Mouse (Mus musculus) right cerebral cortex, postnatal 14 days (tissue): ENCODE measurements around the gene Atf6b.

Experiments
- DNase-seq: peaks from one replicate; pipeline ENCODE4 v3.0.0; 2022

Atf6b gene

DNA sequence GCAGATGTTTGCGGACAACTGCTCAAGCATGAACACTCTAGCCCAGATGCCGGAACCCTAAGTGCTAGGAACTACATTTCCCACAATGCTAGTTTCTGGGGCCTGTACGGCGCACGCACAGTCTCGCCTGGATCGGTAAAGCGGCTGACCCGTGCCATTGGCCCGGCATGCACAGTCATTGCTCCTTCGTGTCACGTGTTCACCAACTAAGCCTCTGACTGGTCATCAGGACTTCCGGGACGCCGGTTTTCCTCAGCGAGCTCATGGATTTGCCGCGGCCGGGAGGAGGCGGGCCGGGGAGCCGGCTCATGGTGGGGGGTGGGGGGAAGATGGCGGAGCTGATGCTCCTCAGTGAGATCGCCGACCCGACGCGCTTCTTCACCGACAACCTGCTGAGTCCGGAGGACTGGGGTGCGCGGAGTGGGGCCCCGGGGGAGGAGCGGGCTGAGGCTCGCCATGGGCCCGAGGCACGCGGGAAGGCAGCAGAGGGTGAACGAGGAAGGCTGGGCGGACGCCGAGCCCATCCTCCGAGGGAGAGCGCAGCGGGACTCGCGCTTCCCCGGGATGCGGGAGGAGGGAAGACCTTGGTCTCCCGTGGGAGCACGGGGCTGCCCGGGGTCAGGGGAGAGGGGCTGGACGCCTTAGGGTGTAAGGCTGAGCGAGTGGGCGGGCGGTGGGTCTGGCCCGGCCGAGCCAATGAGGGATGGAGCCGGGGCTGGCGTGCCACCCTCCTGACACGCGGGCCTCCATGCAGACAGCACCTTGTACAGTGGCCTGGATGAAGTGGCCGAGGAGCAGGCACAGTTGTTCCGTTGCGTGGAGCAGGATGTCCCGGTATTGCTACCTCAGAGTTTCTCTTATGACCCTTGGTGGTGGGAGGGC, at the start of gene Atf6b:
Gene Atf6b (plus strand): TSS at position 241 of the 882 bp plus-strand sequence.
- peak; percentile 94 for DNase-seq

DNA sequence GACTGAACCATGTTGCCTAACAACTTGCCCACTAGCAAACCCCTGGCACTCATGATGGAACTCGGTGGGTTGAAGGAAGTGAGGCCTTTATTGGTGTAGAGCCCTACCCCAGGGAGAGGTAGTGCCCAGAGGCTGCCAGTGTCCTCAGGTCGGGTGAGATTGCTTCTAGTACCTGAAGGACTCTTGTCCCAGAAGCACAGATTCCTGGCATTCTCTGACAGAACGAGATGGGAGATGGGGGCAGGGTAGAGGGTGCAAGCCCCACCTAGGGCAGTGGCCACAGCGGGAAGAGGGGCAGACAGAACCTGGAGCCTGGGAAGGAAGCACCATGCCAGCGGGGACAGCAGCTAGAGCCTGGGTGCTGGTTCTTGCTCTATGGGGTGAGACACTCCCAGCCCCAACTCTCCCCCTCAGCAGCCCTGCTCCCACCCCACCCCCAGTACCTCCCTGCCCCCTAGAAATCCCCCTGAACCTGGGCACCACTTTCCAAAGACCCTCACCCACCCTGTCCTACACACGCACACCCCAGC, 49.3 kb upstream of the Atf6b start, which contains the start of gene Ager:
Gene Ager (plus strand): TSS at position 297 of the 530 bp plus-strand sequence.
- DNase-seq = peak; percentile 5

DNA sequence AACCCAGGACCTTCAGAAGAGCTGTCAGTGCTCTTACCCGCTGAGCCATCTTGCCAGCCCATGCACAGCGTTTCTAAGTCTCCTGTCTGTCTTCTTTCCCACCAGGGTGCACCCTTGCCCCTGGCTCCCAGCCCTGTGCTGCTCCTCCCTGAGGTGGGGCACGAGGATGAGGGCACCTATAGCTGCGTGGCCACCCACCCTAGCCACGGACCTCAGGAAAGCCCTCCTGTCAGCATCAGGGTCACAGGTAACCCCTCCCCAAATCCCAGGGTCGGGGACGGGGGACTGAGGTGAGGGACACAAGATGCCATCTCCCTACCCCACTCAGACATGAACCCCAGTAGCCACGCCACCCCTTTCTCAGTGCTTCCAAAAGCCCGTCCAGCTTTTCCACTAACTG, 47.1 kb upstream of the Atf6b start:
- peak; percentile 5 for DNase-seq

DNA sequence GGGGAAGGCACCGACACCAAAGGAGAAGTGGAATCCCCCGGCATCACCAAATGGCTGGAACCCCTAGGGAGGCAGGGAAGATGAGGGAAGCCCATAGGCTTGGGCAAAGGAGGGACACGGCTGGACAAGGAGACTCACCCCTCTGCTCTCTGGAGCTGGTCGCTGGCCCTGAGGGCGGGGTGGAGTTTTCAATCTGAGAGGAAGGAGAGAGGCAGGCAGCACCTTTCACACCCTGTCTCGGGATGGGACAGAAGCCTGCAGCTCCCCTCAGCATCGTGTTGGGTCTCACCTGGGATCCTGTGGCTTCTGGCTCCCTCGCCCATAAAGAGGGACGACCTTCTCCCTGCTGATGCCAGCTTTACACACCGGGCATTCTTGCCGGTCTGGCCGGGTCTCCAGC, 45.1 kb upstream of the Atf6b start:
- DNase-seq = no peak

DNA sequence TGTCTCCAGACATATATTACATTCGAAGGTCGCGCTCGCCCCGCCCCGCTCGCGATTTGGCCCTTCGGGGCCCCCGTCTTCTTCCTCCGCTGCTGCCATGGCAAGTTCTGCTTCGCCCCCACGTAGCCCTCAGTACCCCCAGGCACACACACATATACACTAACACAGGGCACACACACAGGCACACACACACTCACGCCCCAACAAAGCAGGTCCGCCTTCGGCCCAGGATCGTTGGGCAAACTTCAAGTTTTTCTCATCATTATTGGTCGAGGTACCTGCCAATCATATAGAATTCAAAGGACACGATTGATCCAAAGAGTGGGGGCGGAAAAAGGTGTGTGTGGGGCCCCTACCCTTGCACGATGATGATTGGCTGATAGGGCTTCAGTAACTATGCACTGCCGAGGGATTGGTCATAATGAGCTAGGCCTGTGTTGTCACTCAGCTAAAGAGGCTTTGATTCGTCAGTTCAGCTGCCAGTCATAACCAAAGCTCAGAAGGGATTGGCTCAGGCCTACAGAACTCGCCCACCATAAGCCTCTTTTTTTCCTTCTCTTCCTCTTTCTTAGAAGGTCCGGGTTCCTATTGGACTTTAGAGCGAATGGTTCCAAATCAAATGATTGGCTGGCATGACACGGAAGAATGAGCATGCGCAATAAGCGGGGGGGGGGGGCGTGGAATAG, 43.4 kb upstream of the Atf6b start, which contains the start of gene Rnf5:
Gene Rnf5 (minus strand): TSS at position 316 of the 686 bp plus-strand sequence.
- peak; percentile 99 for DNase-seq

DNA sequence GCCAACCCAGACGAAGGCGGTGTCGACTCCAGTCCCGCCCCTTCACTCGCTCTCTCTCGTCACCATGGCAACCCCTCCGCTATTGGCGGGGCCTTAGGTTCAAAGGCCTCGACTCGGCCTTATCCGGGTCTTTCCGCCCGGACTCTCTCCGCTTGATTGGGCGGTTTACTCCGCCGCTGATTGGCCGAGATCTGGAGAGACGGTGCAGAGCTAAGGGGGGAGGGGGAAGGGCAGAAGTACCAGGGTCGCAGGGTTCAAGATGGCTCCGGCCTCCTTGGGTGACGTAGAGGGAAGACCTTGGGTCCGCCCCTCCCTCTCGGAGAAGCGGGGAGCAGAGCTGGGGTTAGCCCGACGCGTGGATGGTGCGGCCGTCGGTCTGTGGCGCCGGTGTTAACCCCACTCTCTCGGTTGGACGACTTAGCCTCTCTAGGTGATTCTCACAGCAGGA, 42.9 kb upstream of the Atf6b start, which contains the start of gene Agpat1:
Gene Agpat1 (plus strand): TSS at position 202 of the 448 bp plus-strand sequence.
- DNase-seq = peak; percentile 98

DNA sequence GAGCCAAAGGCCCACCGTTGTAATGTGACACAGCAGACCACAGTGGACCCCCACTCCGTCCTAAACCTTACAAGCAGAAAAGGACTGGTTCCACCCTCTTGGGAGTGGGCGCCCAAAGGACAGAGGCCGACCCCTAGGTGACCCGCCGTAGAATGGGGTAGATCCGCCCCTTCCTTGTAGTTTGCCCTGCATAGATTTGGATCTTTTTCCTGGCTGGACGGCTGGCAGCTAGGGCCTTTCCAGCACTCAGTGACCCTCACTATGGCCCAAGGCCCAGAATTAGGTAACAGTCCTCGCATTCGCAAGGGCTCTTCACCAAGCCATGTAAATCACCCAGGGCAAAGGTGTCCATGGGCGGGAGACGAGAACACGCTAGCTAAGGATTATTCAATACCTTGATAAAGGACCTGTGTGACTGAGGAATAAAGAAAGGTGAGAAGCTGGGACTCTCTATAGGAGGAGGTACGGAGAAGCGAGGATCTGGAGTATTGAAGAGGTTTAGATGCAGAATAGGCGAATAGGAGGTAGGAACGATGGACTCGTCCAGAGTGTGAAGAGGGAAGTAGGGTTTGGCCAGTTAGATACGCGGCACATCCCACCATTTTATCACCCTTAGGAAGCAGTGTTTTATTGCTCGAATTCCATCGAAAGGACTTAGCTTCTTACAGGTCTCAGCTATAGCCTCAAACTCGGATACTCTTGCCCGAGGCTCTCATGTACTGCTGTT, 42.3 kb upstream of the Atf6b start:
- DNase-seq = no peak

DNA sequence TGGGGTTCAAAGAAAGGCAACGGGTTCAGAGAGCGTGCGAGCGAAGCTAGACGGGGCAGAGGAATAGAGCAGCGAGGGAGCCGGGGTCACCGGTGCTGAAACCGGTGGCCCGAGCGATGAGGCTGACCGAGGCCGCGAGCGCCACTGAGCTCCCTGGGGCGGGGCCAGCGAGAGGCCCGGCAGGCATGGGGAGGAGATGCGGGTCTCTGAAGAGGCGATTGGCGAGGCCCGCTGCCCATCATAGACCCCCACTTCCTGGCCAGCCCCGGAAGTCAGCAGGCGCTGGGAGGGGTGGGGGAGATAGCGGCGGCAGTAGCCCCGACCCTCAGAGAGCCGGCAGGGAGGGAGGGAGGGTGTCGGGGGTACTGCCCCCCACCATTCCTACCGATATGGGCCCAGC, 41.3 kb upstream of the Atf6b start:
- peak; percentile 99 for DNase-seq

DNA sequence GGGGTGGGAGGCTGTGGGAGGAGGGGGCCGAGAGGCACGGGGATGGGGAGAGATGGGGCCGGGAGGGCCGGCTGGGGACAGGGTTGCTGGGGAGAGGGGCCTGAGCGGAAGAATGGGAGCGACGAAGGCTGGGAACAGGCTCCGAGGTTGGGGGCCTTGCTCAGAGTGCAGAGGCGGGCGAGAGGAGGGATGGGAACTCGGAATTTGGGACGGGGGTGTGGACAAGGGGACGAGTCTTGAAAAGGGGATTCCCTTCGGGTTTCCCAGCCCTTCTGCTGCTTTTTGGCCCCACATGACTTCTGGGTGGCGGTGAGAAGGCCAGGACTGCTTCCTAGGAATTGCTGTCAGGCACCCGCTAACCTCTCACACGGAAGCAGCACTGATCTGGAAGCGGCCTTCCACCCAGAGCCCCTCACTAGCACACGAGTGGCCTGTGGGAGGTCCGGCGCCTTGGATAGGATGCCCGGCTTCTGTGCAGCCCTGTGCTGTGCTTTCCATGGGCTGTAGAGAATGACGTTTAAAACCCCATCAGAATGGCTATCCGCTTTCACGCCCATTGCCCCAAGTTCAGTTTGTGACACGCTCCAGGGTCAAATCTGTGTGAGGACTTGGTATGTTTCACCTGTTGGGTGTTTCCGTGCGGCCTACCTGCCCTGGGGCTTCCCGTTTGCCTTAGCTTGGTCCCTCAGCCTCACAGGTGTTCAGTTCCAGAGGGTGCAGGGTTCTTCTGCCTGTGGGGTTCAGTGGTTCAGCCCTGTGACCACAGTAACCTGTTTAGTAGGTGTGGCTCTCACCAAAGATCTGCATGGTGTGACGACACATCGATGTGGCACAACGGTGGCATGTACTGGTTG, 40.5 kb upstream of the Atf6b start:
- DNase-seq = peak; percentile 43

DNA sequence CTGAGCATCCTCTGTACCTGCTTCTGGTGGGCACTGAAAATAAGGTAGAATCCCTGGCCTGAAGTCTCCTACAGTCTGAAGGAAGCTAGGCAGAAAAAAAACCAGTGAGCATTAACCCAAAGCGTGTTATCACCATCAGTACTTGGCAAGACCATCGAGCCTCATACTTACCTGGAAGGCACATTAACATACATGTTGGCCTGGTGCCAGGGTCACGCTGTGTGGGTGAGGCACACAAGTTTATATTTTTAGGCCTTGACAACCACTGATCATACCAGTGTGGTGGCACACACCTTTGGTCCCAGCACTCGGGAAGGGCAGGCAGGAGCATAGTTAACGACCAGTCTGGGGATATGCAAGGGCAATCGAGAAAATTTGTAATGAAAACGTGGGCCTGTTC, 38.9 kb upstream of the Atf6b start:
- no peak for DNase-seq

DNA sequence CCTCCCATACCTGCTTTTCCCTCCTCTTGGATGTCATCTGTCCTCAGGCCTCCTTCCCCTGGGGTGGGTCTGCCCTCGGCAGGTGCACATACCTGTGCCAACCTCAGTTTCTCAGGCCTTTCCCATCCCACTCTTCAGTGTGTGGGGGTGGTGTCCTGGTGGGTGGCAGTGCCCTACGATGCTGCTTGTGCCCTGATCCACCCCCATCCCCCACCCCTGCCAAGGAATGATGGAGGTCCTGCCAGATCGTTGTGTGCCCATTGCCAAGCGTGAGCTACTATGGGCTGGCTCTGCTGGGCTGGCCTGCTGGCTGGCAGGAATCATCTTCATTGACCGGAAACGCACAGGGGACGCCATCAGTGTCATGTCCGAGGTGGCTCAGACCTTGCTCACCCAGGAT, 35.9 kb upstream of the Atf6b start:
- no peak for DNase-seq

DNA sequence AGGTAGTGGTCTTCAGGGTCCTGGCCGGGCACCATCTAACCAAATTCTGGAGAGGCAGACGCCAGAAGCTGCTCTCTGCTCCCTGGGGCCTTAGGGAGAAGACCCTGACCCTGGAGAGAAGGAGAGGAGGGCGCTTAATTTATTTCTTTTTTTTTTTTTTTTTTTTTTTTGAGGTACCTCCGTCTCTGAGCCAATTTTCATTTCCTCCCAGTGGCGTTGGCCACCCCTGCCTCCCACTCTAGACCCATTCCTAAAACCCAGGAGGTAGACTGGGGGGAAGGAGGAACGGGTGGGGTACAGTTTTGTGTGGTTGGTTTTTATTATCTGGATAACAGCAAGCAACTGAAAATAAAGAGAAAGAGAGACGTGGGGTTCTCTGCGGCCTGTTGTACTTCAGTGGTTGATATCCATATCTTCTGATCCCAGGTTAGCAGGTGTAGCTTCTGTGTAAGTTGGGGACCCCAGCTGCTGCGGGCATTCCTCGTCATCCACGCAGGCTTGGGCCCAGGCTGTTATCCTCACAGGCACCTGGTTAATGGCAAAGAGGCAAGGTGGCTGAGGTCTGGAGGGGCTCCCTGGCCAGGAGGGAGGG, 33.8 kb upstream of the Atf6b start:
- DNase-seq = no peak

DNA sequence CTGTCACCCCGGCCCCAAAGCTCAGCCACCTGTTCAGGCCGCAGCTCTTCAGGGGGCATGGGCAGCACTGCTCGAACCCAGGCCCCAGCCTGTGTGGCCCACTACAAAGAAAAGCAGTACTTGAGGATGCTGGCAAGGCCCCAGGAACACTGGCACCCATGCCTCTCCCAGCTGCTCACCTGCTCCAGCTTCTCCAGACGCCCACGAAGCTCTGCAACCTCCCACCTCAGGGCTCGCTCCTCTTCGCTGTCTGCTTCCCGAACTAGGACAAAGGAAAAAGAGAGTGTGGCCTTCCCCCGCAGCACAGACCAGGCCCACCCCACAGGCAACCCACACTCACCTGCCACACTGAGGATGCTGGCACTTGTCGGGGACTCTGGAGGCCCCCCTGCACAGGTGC, 33.1 kb upstream of the Atf6b start:
- DNase-seq = no peak

DNA sequence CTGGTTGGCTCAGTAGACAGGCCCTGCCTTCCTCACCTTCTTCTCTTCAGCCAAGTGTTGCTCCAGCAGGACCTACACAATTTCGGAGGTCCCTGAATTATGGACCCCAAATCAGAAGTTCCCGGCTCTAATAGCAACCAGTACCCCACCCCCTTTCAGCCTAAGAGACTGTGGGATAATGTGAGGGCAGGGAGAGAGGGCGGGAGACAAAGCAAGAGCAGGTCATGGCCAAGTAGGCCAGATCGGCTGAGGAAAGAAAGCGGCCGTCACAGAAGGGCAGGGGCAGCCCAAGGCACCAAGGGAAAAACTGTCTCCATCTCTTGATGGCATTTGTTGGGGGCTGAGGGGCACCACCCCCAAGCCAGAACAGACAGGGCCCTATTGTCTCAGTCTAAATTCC, 31.1 kb upstream of the Atf6b start, which contains the start of gene Egfl8:
Gene Egfl8 (minus strand): TSS at position 101 of the 400 bp plus-strand sequence.
- no peak for DNase-seq

DNA sequence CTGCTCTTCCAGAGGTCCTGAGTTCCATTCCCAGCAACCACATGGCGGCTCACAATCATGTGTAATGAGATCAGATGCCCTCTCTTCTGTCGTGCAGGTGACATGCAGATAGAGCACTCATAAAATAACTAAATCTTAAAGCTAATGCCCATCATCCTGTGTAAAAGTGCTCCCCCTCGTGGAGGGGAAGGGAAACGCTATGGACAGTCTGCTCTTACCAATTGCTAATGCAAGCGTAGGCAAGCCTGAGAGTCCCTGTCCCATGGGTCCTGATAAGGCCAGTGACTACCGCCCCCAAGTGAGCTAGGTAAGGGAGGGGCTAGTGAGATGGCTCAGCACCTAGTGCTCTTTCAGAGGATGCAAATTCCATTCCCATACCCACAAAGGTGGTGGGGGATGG, 27.9 kb upstream of the Atf6b start:
- DNase-seq = peak; percentile 42

DNA sequence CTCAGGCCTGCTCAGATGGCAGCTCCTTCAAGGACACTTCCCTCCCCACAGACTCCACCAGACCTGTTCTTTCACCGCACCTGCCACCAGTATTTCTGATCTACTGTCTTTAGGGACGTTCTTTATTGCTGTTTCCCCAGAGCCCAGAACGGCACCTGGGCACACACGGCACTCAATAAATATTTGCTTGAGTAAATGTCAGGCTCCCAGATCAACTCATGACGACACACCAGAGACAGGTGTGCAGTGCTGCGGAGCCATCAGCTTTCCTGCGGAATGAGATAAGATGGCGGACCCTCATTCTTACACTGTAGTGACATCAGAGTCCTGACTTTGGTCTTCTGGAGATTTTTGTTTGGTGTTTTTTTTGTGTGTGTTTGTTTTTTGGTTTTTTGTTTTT, 25.9 kb upstream of the Atf6b start:
- no peak for DNase-seq

DNA sequence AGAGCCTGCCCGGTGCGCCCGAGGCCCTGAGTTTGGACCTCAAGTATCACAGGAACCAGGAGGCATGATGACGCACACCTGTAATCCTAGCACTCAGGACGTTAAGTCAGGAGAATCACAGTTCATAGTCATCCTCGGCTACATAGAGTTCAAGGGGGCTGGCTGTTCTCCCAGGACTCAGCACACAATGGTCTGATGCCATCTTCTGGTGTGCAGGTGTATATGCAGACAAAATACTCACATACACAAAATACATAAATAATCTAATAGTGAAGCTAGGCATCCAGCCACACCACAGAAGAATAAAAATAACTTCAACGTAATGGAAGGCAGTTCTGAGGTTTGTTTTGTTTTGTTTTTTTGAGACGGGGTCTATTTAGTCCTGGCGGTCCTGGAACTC, 23.8 kb upstream of the Atf6b start:
- DNase-seq = peak; percentile 2

DNA sequence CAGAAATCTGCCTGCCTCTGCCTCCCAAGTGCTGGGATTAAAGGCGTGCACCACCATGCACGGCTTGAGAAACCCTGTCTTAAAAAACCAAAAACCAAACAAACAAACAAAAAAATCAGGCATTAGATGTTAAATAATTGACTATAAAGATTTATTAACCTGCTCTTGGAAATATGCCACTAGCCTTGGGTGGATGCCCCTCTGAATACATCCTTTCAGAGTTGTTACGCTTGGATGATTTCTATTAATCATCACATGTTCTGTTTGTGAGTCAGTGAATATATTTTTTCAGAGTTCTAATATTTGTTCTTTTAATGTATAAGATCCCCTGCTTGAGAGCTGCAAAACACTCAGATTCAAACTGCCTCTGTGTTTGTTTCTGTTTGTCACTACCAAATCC, 22.0 kb upstream of the Atf6b start:
- no peak for DNase-seq

DNA sequence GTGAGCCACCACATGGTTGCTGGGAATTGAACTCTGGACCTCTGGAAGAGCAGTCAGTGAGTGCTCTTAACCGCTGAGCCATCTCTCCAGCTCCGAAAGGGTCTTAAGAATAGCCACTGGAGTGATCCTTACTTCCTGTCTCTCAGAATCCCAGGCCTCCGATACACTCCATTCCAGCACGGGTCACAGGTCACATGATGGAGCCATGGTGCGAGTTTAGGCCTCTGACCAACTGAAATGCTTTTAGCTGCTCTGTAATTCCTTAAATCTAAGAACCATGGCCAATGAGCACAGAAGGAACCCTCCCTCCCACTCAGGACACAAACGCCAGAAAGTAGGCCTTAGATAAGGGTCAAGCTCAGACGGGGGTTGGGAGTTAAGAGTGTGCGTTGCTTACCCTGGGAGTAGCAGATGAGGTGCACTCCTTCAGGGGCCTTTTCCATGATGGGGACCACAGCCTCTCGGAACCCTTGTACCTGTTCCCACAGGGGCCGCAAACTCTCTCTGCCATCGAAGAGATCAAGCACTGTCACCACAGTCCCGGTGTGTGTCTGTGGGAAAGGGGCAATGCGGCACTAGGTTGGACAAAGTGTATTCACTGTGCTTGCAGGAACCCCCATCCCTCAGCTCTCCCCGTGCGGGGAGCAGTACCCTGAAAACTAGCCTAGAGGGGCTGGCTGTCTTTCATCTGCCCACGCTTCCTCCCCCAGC, 20.7 kb upstream of the Atf6b start:
- no peak for DNase-seq

DNA sequence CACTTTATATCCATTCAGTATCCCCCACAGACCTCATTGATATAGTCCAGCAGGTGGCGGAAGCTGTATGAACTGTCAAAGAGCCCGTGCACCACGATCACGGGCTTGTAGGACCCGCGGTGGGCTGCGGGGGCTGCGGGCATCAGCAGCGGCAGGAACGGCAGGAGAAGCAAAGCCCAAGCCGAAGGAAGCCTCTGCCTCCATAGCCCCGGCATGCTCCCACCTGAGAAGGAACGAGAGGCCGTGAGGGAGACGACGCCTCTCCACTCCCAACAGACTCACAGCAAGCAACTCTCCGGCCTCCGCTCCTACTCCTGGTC, 20.2 kb upstream of the Atf6b start:
- peak; percentile 42 for DNase-seq
